Mouse (Mus musculus) olfactory bulb, adult 2 months (tissue): ENCODE measurements around the gene Gipc2.

Experiments
- CTCF ChIP-seq: fragments of 200-500 bp; IDR thresholded peaks from 2 replicates; pipeline ENCODE4 v1.5.1; 2012; ENCODE audit warnings: low read depth, mild to moderate bottlenecking, low read length, moderate library complexity; ENCODE audit not compliant: insufficient read depth
- POLR2A ChIP-seq: fragments of 200-500 bp; IDR thresholded peaks from 2 replicates; pipeline ENCODE4 v1.6.1; 2012; ENCODE audit warnings: mild to moderate bottlenecking, low read depth, low read length, moderate library complexity; ENCODE audit not compliant: insufficient read depth

GRCm38 (mm10) chr3:152208096-152208885, 42.3 kb upstream of the Gipc2 start:
- no peak for TF ChIP-seq CTCF
- no peak for TF ChIP-seq POLR2A
